Mouse (Mus musculus) myocyte (in vitro differentiated cells): ENCODE measurements at regions not wholly inside any gene's neighbourhood (a gene's known extent, or its start where the extent isn't known, plus 50 kb on each side); places are given as distances from the start of the nearest gene placed in this dataset.

Experiments used
- CEBPB ChIP-seq: IDR thresholded peaks from 2 replicates; pipeline ENCODE4 v1.6.1; 2011; ENCODE audit warnings: mild to moderate bottlenecking, moderate library complexity; ENCODE audit not compliant: poor library complexity, insufficient read depth, severe bottlenecking
- E2F4 ChIP-seq: IDR thresholded peaks from one replicate; pipeline ENCODE4 v1.6.1; 2011; ENCODE audit warnings: mild to moderate bottlenecking, control low read depth, moderate library complexity; ENCODE audit not compliant: insufficient read depth
- MAX ChIP-seq: IDR thresholded peaks from one replicate; pipeline ENCODE4 v1.6.1; 2011; ENCODE audit warnings: low read depth, mild to moderate bottlenecking, control low read depth
- MYOD1 ChIP-seq, 3 experiments: IDR thresholded peaks; one replicate each; pipeline ENCODE4 v1.6.1; 2011; ENCODE audit warnings: control low read depth in 2 of 3, low read depth in 2 of 3, mild to moderate bottlenecking in 2 of 3, moderate library complexity in 1 of 3; ENCODE audit not compliant: insufficient read length in 2 of 3, control insufficient read depth in 1 of 3
- MYOG ChIP-seq, 3 experiments: IDR thresholded peaks; one replicate each; pipeline ENCODE4 v1.6.1; 2011; ENCODE audit warnings: control low read depth in 2 of 3, low read depth in 2 of 3, mild to moderate bottlenecking in 2 of 3; ENCODE audit not compliant: insufficient read length in 2 of 3, control insufficient read depth in 1 of 3, insufficient read depth in 1 of 3
- POLR2A ChIP-seq: IDR thresholded peaks from one replicate; pipeline ENCODE4 v1.6.1; 2011; ENCODE audit warnings: low read depth, mild to moderate bottlenecking, control low read depth, moderate library complexity; ENCODE audit not compliant: insufficient read length
- POLR2AphosphoS2 ChIP-seq: IDR thresholded peaks from one replicate; pipeline ENCODE4 v1.6.1; 2011; ENCODE audit warnings: low read depth, control low read depth; ENCODE audit not compliant: insufficient read length
- REST ChIP-seq: IDR thresholded peaks from one replicate; pipeline ENCODE4 v1.6.1; 2011; ENCODE audit warnings: mild to moderate bottlenecking, control low read depth, moderate library complexity; ENCODE audit not compliant: insufficient read depth, insufficient read length
- SRF ChIP-seq: IDR thresholded peaks from one replicate; pipeline ENCODE4 v1.6.1; 2011; ENCODE audit warnings: low read depth; ENCODE audit not compliant: control insufficient read depth, insufficient read length
- TCF12 ChIP-seq: IDR thresholded peaks from one replicate; pipeline ENCODE4 v1.6.1; 2011; ENCODE audit warnings: mild to moderate bottlenecking, control low read depth; ENCODE audit not compliant: poor library complexity, insufficient read depth, severe bottlenecking
- TCF3 ChIP-seq: IDR thresholded peaks from one replicate; pipeline ENCODE4 v1.6.1; 2011; ENCODE audit warnings: low read depth, control low read depth; ENCODE audit not compliant: insufficient read length
- USF1 ChIP-seq: IDR thresholded peaks from one replicate; pipeline ENCODE4 v1.6.1; 2011; ENCODE audit warnings: low read depth, mild to moderate bottlenecking, control low read depth, moderate library complexity

GRCm38 (mm10) chr2:51276591-51276990, 127.7 kb upstream of the Rnd3 start:
- TF ChIP-seq MAX (no peak), CEBPB (no peak), MYOD1 (IDR thresholded peaks at IDR 0.05; ENCODE audit: control insufficient read depth in 1 of 3, insufficient read length in 2 of 3, low read depth in 2 of 3) (no peak), SRF (no peak), E2F4 (no peak), USF1 (no peak), TCF12 (no peak), MYOG (IDR thresholded peaks at IDR 0.05; ENCODE audit: control insufficient read depth in 1 of 3, insufficient read depth in 1 of 3, insufficient read length in 2 of 3, low read depth in 2 of 3) (no peak), POLR2AphosphoS2 (no peak), REST (no peak), POLR2A (no peak), TCF3 (no peak)
